Mouse (Mus musculus) ES-E14 (cell line): Measurements from ENCODE around the gene Ppm1l. TPM values are rescaled to one million over a fixed set of nuclear protein-coding genes. Genes with fewer than 3 reads are reported as not detected.

Experiments
- DNase-seq: peaks from one replicate; pipeline ENCODE4 v3.0.0-alpha.2; 2013; ENCODE audit warnings: low read depth, low spot score
- H3K27ac ChIP-seq: 2 replicates; pipeline ENCODE4 v1.5.1; 2012; ENCODE audit warnings: low read depth, mild to moderate bottlenecking, low read length, moderate library complexity, mixed read lengths; ENCODE audit not compliant: poor library complexity, insufficient read depth, severe bottlenecking
- H3K36me3 ChIP-seq: 2 replicates; pipeline ENCODE4 v1.6.1; 2012; ENCODE audit warnings: mild to moderate bottlenecking, low read length, moderate library complexity, mixed read lengths; ENCODE audit not compliant: control insufficient read depth, poor library complexity, insufficient read depth, severe bottlenecking
- H3K4me1 ChIP-seq, 2 experiments: fragments of 150-350 bp in 1 of 2; sonication (generic) in 1 of 2; 2 replicates each; pipeline ENCODE4 v1.6.1; 2012; ENCODE audit warnings: low read length in 2 of 2, mild to moderate bottlenecking in 1 of 2, mixed read lengths in 1 of 2; ENCODE audit not compliant: control insufficient read depth in 2 of 2, insufficient read depth in 2 of 2, poor library complexity in 1 of 2
- H3K4me3 ChIP-seq, 2 experiments: fragments of 150-350 bp in 1 of 2; sonication (generic) in 1 of 2; 2 replicates each; pipeline ENCODE4 v1.5.1; 2012; ENCODE audit warnings: low read length in 2 of 2, low read depth in 1 of 2, mild to moderate bottlenecking in 1 of 2, mixed read lengths in 1 of 2; ENCODE audit not compliant: insufficient read depth in 1 of 2, poor library complexity in 1 of 2, severe bottlenecking in 1 of 2
- H3K9ac ChIP-seq: 2 replicates; pipeline ENCODE4 v1.6.1; 2012; ENCODE audit warnings: low read depth, mild to moderate bottlenecking, low read length, mixed read lengths; ENCODE audit not compliant: poor library complexity, insufficient read depth, severe bottlenecking
- H3K9me3 ChIP-seq: fragments of 150-350 bp; sonication (generic); 2 replicates; pipeline ENCODE4 v1.6.1; 2012; ENCODE audit warnings: low read depth, mild to moderate bottlenecking, low read length; ENCODE audit not compliant: control insufficient read depth, insufficient read depth
- CHD2 ChIP-seq: IDR thresholded peaks from 2 replicates; pipeline ENCODE4 v1.6.1; 2014; ENCODE audit warnings: mild to moderate bottlenecking, low read depth, low read length, inconsistent platforms
- HCFC1 ChIP-seq: IDR thresholded peaks from 2 replicates; pipeline ENCODE4 v1.6.1; 2012; ENCODE audit warnings: low read length, inconsistent platforms, borderline replicate concordance; ENCODE audit not compliant: insufficient read depth
- MAFK ChIP-seq: IDR thresholded peaks from 2 replicates; pipeline ENCODE4 v1.6.1; 2014; ENCODE audit warnings: mild to moderate bottlenecking, low read depth, low read length, inconsistent platforms; ENCODE audit not compliant: insufficient read depth
- ZC3H11A ChIP-seq: IDR thresholded peaks from 2 replicates; pipeline ENCODE4 v1.6.1; 2012; ENCODE audit warnings: low read depth, mild to moderate bottlenecking, inconsistent platforms, low read length, borderline replicate concordance
- ZNF384 ChIP-seq: IDR thresholded peaks from 2 replicates; pipeline ENCODE4 v1.6.1; 2012; ENCODE audit warnings: low read depth, low read length, inconsistent platforms
- in situ Hi-C, 2 experiments: fragments of 600-800 bp; cut with MboI; formaldehyde crosslinking; loops; one replicate each; pipeline ENCODE4 v1.15.1; 2025; ENCODE audit warnings: low sequenced_read_pairs in 2 of 2, inconsistent platforms in 1 of 2; ENCODE audit not compliant: unreplicated experiment in 2 of 2
- total RNA-seq: library from RNA; depleted of rRNA; stranded (reverse); fragments of 300-350 nt; gene quantifications from 2 replicates; pipeline ENCODE4 v1.2.3, GENCODE M21; 2012

The Ppm1l gene
- total RNA-seq, 1 experiment: 5.6 TPM

- TF ChIP-seq MAFK (no peak), ZNF384 (no peak)
These were observed 159.3 kb downstream of the Ppm1l start for GRCm38 (mm10) chr3:69475850-69476450.

GRCm38 (mm10) chr3:69479937-69480336 lies 163.3 kb downstream of the Ppm1l start:
- no peak for DNase-seq
- in situ Hi-C loops: loop anchor here in 1 of 2 experiments (25.0 kb wide), 1 partner anchor 218 kb away; no protein-coding TSS in a partner anchor
- TF ChIP-seq ZNF384 (no peak), CHD2 (no peak), MAFK (no peak), ZC3H11A (no peak), HCFC1 (no peak)
- Histone ChIP-seq H3K4me1 (no peaks in the 10 kb centered on the region), H3K9me3 (no peaks in the 10 kb centered on the region), H3K36me3 (no peaks in the 10 kb centered on the region), H3K27ac (no peak overlapping the region), H3K9ac (no peak overlapping the region), H3K4me3 (no peak overlapping the region)

More at GRCm38 (mm10) chr3:69475850-69476450, 159.3 kb downstream of the Ppm1l start:
- in situ Hi-C loops: loop anchor here in 1 of 2 experiments (25.0 kb wide), 1 partner anchor 214 kb away; no protein-coding TSS in a partner anchor
- H3K27ac ChIP-seq: no peak overlapping the region
- H3K36me3 ChIP-seq: no peaks in the 10 kb centered on the region
- no peaks in the 10 kb centered on the region for H3K9me3 ChIP-seq
- no peak overlapping the region for H3K4me3 ChIP-seq
- H3K9ac ChIP-seq: no peak overlapping the region
- H3K4me1 ChIP-seq: no peaks in the 10 kb centered on the region
- DNase-seq: no peak

GRCm38 (mm10) chr3:69481835-69482234 lies 165.2 kb downstream of the Ppm1l start:
- DNase-seq: peak; percentile 26
- TF ChIP-seq ZNF384 (no peak), MAFK (no peak), HCFC1 (no peak), CHD2 (no peak), ZC3H11A (peak; percentile 86; the same call in 1 of the 2 replicates)
- in situ Hi-C loops: loop anchor here in 1 of 2 experiments (25.0 kb wide), 1 partner anchor 220 kb away; no protein-coding TSS in a partner anchor

GRCm38 (mm10) chr3:69484006-69484574 lies 167.4 kb downstream of the Ppm1l start:
- no peaks in the 10 kb centered on the region for H3K36me3 ChIP-seq
- no peak overlapping the region for H3K9ac ChIP-seq
- TF ChIP-seq ZNF384 (no peak), HCFC1 (no peak), MAFK (no peak), CHD2 (no peak), ZC3H11A (no peak)
- no peak overlapping the region for H3K4me3 ChIP-seq
- H3K9me3 ChIP-seq: no peaks in the 10 kb centered on the region
- H3K27ac ChIP-seq: no peak overlapping the region
- DNase-seq: no peak
- in situ Hi-C loops: loop anchor here in 1 of 2 experiments (25.0 kb wide), 1 partner anchor 222 kb away; no protein-coding TSS in a partner anchor
- H3K4me1 ChIP-seq: no peaks in the 10 kb centered on the region

More at GRCm38 (mm10) chr3:69481835-69482234, 165.2 kb downstream of the Ppm1l start:
- H3K4me3 ChIP-seq: no peak overlapping the region
- H3K4me1 ChIP-seq: no peaks in the 10 kb centered on the region
- no peaks in the 10 kb centered on the region for H3K36me3 ChIP-seq
- no peak overlapping the region for H3K27ac ChIP-seq
- no peaks in the 10 kb centered on the region for H3K9me3 ChIP-seq
- H3K9ac ChIP-seq: no peak overlapping the region

GRCm38 (mm10) chr3:69484582-69484981 lies 167.9 kb downstream of the Ppm1l start:
- no peak for DNase-seq
- in situ Hi-C loops: loop anchor here in 1 of 2 experiments (25.0 kb wide), 1 partner anchor 222 kb away; no protein-coding TSS in a partner anchor

More at GRCm38 (mm10) chr3:69484582-69484981, 167.9 kb downstream of the Ppm1l start:
- H3K4me1 ChIP-seq: no peaks in the 10 kb centered on the region
- TF ChIP-seq HCFC1: no peak
- TF ChIP-seq ZNF384: no peak
- TF ChIP-seq ZC3H11A: no peak
- H3K27ac ChIP-seq: no peak overlapping the region
- no peak overlapping the region for H3K4me3 ChIP-seq
- no peaks in the 10 kb centered on the region for H3K36me3 ChIP-seq
- H3K9ac ChIP-seq: no peak overlapping the region
- H3K9me3 ChIP-seq: no peaks in the 10 kb centered on the region
